Mouse (Mus musculus): ENCODE results near the gene Coq8b. TPM values are rescaled to one million over a fixed set of nuclear protein-coding genes. Genes with fewer than 3 reads are reported as not detected.

The Coq8b gene
- total and polyA plus RNA-seq, 2 experiments from 2014 or later: 19.1 to 26.3 TPM

DNA sequence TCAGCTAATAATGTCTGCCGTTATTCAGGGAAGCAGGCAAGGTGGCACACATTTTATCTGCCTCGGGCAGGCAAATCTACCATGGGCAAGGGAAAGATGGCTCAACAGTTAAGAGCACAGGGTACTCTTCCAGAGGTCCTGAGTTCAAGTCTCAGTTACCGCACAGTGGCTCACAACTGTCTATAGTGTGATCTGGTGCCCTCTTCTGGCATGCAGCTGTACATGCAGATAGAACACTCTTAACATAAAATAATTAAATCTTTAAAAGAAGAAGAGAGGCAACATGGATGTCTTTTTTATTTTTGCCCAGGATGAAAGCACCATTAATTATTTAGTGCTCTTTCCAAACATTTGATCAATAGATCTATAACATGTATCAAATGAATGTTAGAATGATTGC is 44.4 kb downstream of the Coq8b start:
- Histone ChIP-seq H3K4me2 (ENCODE audit: low read depth) (no peak overlapping the region), H3K4me3 (ENCODE audit: low read depth, low read length) (no peak overlapping the region), H3K9me3 (ENCODE audit: low read length) (no peaks in the 10 kb centered on the region), H3K27me3 (ENCODE audit: insufficient read depth, low read length) (no peaks in the 10 kb centered on the region), H3K4me1 (ENCODE audit: insufficient read depth) (no peaks in the 10 kb centered on the region), H3K9ac (no peak overlapping the region), H3K36me3 (ENCODE audit: insufficient read depth) (peaks cover 79% of the 10 kb centered on the region), H3K27ac (ENCODE audit: low read depth, low read length) (no peak overlapping the region)
- peak; percentile 59 for TF ChIP-seq CTCF (IDR thresholded peaks at IDR 0.05; ENCODE audit: low read depth)
- WGBS: 90% methylated on average over 3 of the region's 3 CpGs
- DNase-seq (no peak), ATAC-seq (no peak)

DNA sequence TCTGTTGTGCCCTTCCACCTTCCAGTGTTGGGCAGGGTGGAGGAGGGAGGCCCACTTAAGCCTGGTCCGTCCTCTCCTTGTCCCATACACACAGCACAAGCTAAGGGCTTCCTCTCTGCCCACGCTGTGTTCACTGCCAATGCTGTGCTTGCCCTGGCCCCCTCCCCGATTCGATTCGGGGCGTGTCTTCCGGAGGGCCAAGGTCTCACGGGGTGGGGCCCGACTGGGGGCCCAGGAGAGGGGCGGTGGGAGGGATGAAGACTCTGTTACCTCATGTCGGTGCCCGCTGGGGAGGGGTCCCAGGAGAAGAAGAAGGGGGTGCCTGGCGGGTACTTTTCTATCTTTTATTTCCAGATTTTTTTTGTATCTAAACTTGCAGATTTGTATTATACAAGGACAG is 48.9 kb downstream of the Coq8b start:
- peaks cover 54% of the 10 kb centered on the region for H3K36me3 ChIP-seq (ENCODE audit: insufficient read depth)
- DNase-seq (no peak), ATAC-seq (no peak)
- no peak overlapping the region for H3K4me2 ChIP-seq (ENCODE audit: low read depth)
- WGBS: 72% methylated on average over 13 of the region's 13 CpGs
- H3K27me3 ChIP-seq (ENCODE audit: insufficient read depth, low read length): no peaks in the 10 kb centered on the region
- no peaks in the 10 kb centered on the region for H3K9me3 ChIP-seq (ENCODE audit: low read length)
- TF ChIP-seq CTCF (IDR thresholded peaks at IDR 0.05; ENCODE audit: low read depth): no peak
- H3K4me3 ChIP-seq (ENCODE audit: low read depth, low read length): no peak overlapping the region
- no peak overlapping the region for H3K9ac ChIP-seq
- peaks cover 6% of the 10 kb centered on the region for H3K4me1 ChIP-seq (ENCODE audit: insufficient read depth)
- no peak overlapping the region for H3K27ac ChIP-seq (ENCODE audit: low read depth, low read length)

DNA sequence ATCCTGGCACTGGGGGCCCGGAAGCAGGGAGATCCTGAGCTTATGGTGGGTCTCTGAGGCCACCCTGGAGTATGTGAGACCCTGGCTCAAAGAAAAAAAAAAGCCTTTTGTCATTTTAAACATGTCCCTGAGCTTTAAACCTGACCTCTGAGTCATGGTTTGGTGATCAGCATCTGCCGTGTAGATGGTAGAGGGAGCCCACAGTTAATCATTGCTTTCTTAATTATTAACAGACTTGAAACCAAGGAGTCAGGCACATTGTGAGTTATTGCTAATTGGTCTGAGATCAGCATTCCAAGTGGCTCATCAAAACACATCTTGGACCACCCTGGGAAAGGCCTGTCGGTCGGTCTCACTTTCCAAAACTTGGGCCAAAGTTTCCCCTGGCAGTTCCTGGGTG is 49.4 kb downstream of the Coq8b start:
- no peak overlapping the region for H3K27ac ChIP-seq (ENCODE audit: low read depth, low read length)
- H3K9me3 ChIP-seq (ENCODE audit: low read length): no peaks in the 10 kb centered on the region
- DNase-seq (no peak), ATAC-seq (no peak)
- no peak overlapping the region for H3K9ac ChIP-seq
- H3K36me3 ChIP-seq (ENCODE audit: insufficient read depth): peaks cover 48% of the 10 kb centered on the region
- TF ChIP-seq CTCF (IDR thresholded peaks at IDR 0.05; ENCODE audit: low read depth): no peak
- WGBS: 29% methylated on average over 4 of the region's 4 CpGs
- no peak overlapping the region for H3K4me2 ChIP-seq (ENCODE audit: low read depth)
- no peak overlapping the region for H3K4me3 ChIP-seq (ENCODE audit: low read depth, low read length)
- H3K4me1 ChIP-seq (ENCODE audit: insufficient read depth): peaks cover 6% of the 10 kb centered on the region
- H3K27me3 ChIP-seq (ENCODE audit: insufficient read depth, low read length): no peaks in the 10 kb centered on the region

DNA sequence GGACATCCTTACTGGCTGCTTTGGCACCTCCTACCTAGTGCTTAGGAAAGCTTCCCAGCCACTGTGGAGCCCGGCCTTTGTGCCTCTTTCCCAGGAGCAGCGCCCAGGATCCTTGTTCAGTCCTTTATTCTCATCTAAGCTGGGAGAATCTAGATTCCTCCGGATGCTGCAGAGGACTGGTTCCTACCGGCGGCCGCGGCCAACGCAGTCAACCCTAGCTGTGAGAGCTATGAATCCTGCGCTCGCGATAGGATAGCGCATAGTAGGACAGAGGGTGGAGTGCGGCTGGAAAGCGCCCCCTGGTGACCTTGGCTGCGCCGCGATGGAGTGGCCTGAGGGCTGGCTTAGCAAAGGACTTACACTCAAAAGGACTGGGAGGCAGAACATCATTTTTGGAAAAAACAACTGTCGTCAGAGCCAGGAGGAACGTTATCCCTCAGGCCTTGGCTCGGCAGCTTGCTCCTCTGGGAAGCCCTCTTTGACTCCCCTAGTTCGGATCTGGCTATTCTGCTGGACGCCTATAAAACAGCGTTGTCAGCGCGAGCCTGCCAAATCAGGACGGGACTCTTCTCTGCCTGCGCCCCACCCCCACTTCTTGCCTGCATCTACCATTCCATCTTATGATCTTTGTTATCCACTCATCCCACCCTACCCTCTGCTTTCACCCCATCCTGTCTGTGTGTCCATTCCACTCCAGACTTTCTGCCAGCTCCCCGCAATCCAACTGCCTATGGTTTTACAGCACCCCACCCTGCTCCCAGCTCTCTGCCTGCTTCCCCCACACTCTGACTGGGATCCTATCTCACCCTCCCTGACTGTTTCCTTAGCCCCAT is 52.3 kb downstream of the Coq8b start:
- TF ChIP-seq CTCF (IDR thresholded peaks at IDR 0.05; ENCODE audit: low read depth): peak; percentile 45
- DNase-seq: peak; percentile 46
- WGBS: 1% methylated on average over 28 of the region's 28 CpGs
- Histone ChIP-seq H3K4me3 (ENCODE audit: low read depth, low read length) (peak overlapping the region; percentile 19), H3K9ac (peak overlapping the region; percentile 47), H3K9me3 (ENCODE audit: low read length) (no peaks in the 10 kb centered on the region), H3K4me2 (ENCODE audit: low read depth) (peak overlapping the region; percentile 42), H3K4me1 (ENCODE audit: insufficient read depth) (peaks cover 6% of the 10 kb centered on the region), H3K36me3 (ENCODE audit: insufficient read depth) (peaks cover 23% of the 10 kb centered on the region), H3K27ac (ENCODE audit: low read depth, low read length) (peak overlapping the region; percentile 29; the same call in 1 of the 2 replicates), H3K27me3 (ENCODE audit: insufficient read depth, low read length) (no peaks in the 10 kb centered on the region)
- peak; percentile 76 for ATAC-seq

DNA sequence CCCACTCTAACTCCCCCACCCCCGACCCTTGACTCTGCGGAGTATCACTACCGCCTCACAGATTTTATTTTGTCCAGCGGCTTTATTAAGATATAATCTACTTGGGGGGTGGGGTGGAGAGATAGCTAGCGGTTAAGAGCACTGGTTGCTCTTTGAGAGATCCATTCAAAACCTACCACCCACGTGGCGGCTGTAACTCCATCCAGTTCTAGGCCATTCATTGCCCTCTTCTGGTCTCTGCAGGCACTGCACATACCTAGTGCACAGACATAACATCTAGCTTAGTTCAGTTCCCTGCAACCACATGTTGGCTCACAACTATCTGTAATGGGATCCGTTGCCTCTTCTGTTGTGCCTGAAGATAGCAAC is 52.9 kb downstream of the Coq8b start:
- DNase-seq (peak; percentile 80), ATAC-seq (peak; percentile 82)
- Histone ChIP-seq H3K27me3 (ENCODE audit: insufficient read depth, low read length) (no peaks in the 10 kb centered on the region), H3K27ac (ENCODE audit: low read depth, low read length) (no peak overlapping the region), H3K36me3 (ENCODE audit: insufficient read depth) (peaks cover 19% of the 10 kb centered on the region), H3K4me1 (ENCODE audit: insufficient read depth) (peaks cover 6% of the 10 kb centered on the region), H3K9ac (peak overlapping the region; percentile 47; the same call in 1 of the 2 replicates), H3K9me3 (ENCODE audit: low read length) (no peaks in the 10 kb centered on the region), H3K4me3 (ENCODE audit: low read depth, low read length) (peak overlapping the region; percentile 19; the same call in 1 of the 2 replicates), H3K4me2 (ENCODE audit: low read depth) (peak overlapping the region; percentile 42)
- peak; percentile 86 for TF ChIP-seq CTCF (IDR thresholded peaks at IDR 0.05; ENCODE audit: low read depth)
- 5% methylated on average over 8 of the region's 8 CpGs for WGBS

DNA sequence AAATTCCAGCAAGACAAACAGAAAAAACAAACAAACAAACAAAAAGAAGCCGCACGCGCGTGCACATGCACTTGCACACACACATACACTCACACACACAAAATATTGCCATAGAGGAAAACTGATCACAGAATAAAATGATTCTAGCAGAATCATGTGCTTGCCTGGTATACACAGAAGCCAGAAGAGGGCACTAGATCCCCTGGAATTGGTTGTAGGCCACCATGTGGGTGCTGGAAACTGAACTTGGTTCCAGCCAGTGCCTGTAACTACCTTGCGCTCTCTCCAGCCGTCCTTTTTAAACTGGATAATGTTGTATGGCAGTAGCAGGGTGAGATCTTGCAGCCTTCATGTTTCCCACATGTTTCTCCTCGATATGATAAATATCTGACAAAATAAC is 55.9 kb downstream of the Coq8b start:
- Histone ChIP-seq H3K9ac (no peak overlapping the region), H3K36me3 (ENCODE audit: insufficient read depth) (no peaks in the 10 kb centered on the region), H3K9me3 (ENCODE audit: low read length) (no peaks in the 10 kb centered on the region), H3K4me2 (ENCODE audit: low read depth) (no peak overlapping the region), H3K27me3 (ENCODE audit: insufficient read depth, low read length) (no peaks in the 10 kb centered on the region), H3K27ac (ENCODE audit: low read depth, low read length) (no peak overlapping the region), H3K4me3 (ENCODE audit: low read depth, low read length) (no peak overlapping the region), H3K4me1 (ENCODE audit: insufficient read depth) (peaks cover 6% of the 10 kb centered on the region)
- no peak for TF ChIP-seq CTCF (IDR thresholded peaks at IDR 0.05; ENCODE audit: low read depth)
- WGBS: 91% methylated on average over 7 of the region's 7 CpGs
- DNase-seq (no peak), ATAC-seq (no peak)

DNA sequence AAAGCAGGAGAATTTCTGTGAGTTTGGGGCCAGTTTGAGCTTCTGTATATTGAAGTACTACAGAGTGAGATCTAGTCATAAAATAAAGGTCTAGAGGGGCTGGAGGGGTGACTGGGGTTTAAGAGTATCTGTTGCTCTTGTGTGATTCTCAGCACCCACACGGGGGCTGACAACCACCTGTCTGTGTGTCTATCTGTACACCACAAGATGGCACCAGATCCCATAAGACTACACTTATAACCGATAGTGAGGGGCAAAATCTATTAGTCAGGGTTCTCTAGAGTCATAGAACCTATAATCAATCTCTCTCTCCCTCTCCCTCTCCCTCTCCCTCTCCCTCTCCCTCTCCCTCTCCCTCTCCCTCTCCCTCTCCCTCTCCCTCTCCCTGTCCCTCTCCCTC is 57.7 kb downstream of the Coq8b start:
- Histone ChIP-seq H3K36me3 (ENCODE audit: insufficient read depth) (no peaks in the 10 kb centered on the region), H3K4me3 (ENCODE audit: low read depth, low read length) (no peak overlapping the region), H3K4me1 (ENCODE audit: insufficient read depth) (no peaks in the 10 kb centered on the region), H3K9me3 (ENCODE audit: low read length) (no peaks in the 10 kb centered on the region), H3K27me3 (ENCODE audit: insufficient read depth, low read length) (no peaks in the 10 kb centered on the region), H3K27ac (ENCODE audit: low read depth, low read length) (no peak overlapping the region), H3K9ac (no peak overlapping the region), H3K4me2 (ENCODE audit: low read depth) (no peak overlapping the region)
- TF ChIP-seq CTCF (IDR thresholded peaks at IDR 0.05; ENCODE audit: low read depth): no peak
- WGBS: 65% methylated on average over 2 of the region's 2 CpGs
- DNase-seq (no peak), ATAC-seq (no peak)
